Mouse (Mus musculus): ENCODE measurements around the gene Pheta1. TPM values are rescaled to one million over a fixed set of nuclear protein-coding genes. Genes with fewer than 3 reads are reported as not detected.

Pheta1 gene
- polyA plus RNA-seq, 1 experiment: 9.9 TPM

- Histone ChIP-seq H3K4me1 (ENCODE audit: control insufficient read depth, insufficient read depth, low read length) (no peaks in the 10 kb centered on the region), H3K27me3 (ENCODE audit: control insufficient read depth, insufficient read depth, low read length) (no peaks in the 10 kb centered on the region), H3K27ac (ENCODE audit: control insufficient read depth, insufficient read depth, low read depth, low read length) (no peak overlapping the region), H3K4me3 (ENCODE audit: control insufficient read depth, low read depth, low read length) (no peak overlapping the region), H3K36me3 (ENCODE audit: control insufficient read depth, insufficient read depth, low read length) (no peaks in the 10 kb centered on the region; the same call in 1 of the 2 replicates)
- no peak for TF ChIP-seq CTCF (IDR thresholded peaks at IDR 0.05; ENCODE audit: control insufficient read depth, insufficient read depth, insufficient replicate concordance, low read depth, low read length)
Measured at GRCm38 (mm10) chr5:121813744-121814143, 35.0 kb upstream of the Pheta1 start.

DNA sequence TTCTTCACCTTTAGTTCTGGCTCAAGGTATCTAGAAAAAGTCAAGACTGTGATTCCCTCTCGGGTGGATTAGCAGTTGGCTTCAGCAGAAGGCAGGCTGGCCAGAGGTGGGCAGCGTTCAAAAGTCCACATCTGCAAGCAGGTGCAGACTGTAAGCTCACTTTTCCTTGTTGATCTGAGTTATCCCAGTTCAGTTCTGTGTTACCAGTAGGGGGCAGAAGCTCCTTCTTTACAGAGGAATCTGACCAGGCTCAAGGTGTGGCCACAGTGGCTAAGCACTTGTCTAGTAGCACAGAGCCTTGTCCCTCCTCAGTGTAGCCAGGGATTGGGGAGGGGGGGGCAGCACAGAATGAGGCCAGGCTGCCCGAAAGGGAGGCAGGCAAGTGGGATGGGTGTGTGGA, 33.7 kb upstream of the Pheta1 start:
- H3K27me3 ChIP-seq (ENCODE audit: control insufficient read depth, insufficient read depth, low read length): no peaks in the 10 kb centered on the region
- no peaks in the 10 kb centered on the region for H3K4me1 ChIP-seq (ENCODE audit: control insufficient read depth, insufficient read depth, low read length)
- no peak overlapping the region for H3K4me3 ChIP-seq (ENCODE audit: control insufficient read depth, low read depth, low read length)
- TF ChIP-seq CTCF (IDR thresholded peaks at IDR 0.05; ENCODE audit: control insufficient read depth, insufficient read depth, insufficient replicate concordance, low read depth, low read length): no peak
- H3K36me3 ChIP-seq (ENCODE audit: control insufficient read depth, insufficient read depth, low read length): no peaks in the 10 kb centered on the region; the same call in 1 of the 2 replicates
- H3K27ac ChIP-seq (ENCODE audit: control insufficient read depth, insufficient read depth, low read depth, low read length): no peak overlapping the region

GRCm38 (mm10) chr5:121815867-121816380, 32.9 kb upstream of the Pheta1 start:
- H3K4me1 ChIP-seq (ENCODE audit: control insufficient read depth, insufficient read depth, low read length): no peaks in the 10 kb centered on the region
- no peak overlapping the region for H3K27ac ChIP-seq (ENCODE audit: control insufficient read depth, insufficient read depth, low read depth, low read length)
- no peaks in the 10 kb centered on the region; the same call in 1 of the 2 replicates for H3K36me3 ChIP-seq (ENCODE audit: control insufficient read depth, insufficient read depth, low read length)
- TF ChIP-seq POLR2A (IDR thresholded peaks at IDR 0.05; ENCODE audit: control insufficient read depth, low read depth, low read length) (no peak), CTCF (IDR thresholded peaks at IDR 0.05; ENCODE audit: control insufficient read depth, insufficient read depth, insufficient replicate concordance, low read depth, low read length) (no peak)
- H3K4me3 ChIP-seq (ENCODE audit: control insufficient read depth, low read depth, low read length): no peak overlapping the region
- H3K27me3 ChIP-seq (ENCODE audit: control insufficient read depth, insufficient read depth, low read length): no peaks in the 10 kb centered on the region

DNA sequence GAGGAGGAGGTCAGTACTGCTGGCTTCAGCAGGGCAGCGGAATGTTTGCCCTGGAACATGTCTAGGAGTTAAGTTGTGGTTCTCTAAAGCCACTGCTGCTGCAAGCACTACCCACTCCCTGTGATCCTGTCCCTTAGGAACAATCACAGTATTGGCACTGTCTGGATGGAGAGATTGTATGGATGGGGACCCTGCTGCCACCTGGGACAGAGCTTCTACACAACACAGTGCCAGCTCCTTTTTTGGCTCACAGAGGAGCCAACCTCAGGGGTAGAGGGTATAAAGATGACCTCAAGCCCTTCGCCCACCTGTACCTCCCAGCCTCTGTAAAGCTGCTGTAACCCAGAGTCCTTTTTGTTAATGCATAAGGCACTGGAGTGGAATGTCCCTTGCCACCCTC, 32.2 kb upstream of the Pheta1 start:
- TF ChIP-seq CTCF (IDR thresholded peaks at IDR 0.05; ENCODE audit: control insufficient read depth, insufficient read depth, insufficient replicate concordance, low read depth, low read length): no peak
- no peak for TF ChIP-seq POLR2A (IDR thresholded peaks at IDR 0.05; ENCODE audit: control insufficient read depth, low read depth, low read length)
- no peaks in the 10 kb centered on the region for H3K4me1 ChIP-seq (ENCODE audit: control insufficient read depth, insufficient read depth, low read length)
- no peak overlapping the region for H3K4me3 ChIP-seq (ENCODE audit: control insufficient read depth, low read depth, low read length)
- no peaks in the 10 kb centered on the region; the same call in 1 of the 2 replicates for H3K36me3 ChIP-seq (ENCODE audit: control insufficient read depth, insufficient read depth, low read length)
- no peak overlapping the region for H3K27ac ChIP-seq (ENCODE audit: control insufficient read depth, insufficient read depth, low read depth, low read length)
- no peaks in the 10 kb centered on the region for H3K27me3 ChIP-seq (ENCODE audit: control insufficient read depth, insufficient read depth, low read length)

GRCm38 (mm10) chr5:121817551-121817950, 31.2 kb upstream of the Pheta1 start:
- Histone ChIP-seq H3K4me3 (ENCODE audit: control insufficient read depth, low read depth, low read length) (no peak overlapping the region), H3K4me1 (ENCODE audit: control insufficient read depth, insufficient read depth, low read length) (no peaks in the 10 kb centered on the region), H3K27me3 (ENCODE audit: control insufficient read depth, insufficient read depth, low read length) (no peaks in the 10 kb centered on the region), H3K27ac (ENCODE audit: control insufficient read depth, insufficient read depth, low read depth, low read length) (no peak overlapping the region), H3K36me3 (ENCODE audit: control insufficient read depth, insufficient read depth, low read length) (no peaks in the 10 kb centered on the region; the same call in 1 of the 2 replicates)
- TF ChIP-seq CTCF (IDR thresholded peaks at IDR 0.05; ENCODE audit: control insufficient read depth, insufficient read depth, insufficient replicate concordance, low read depth, low read length): no peak
- TF ChIP-seq POLR2A (IDR thresholded peaks at IDR 0.05; ENCODE audit: control insufficient read depth, low read depth, low read length): no peak

GRCm38 (mm10) chr5:121818401-121818800, 30.4 kb upstream of the Pheta1 start:
- Histone ChIP-seq H3K4me3 (ENCODE audit: control insufficient read depth, low read depth, low read length) (no peak overlapping the region), H3K4me1 (ENCODE audit: control insufficient read depth, insufficient read depth, low read length) (no peaks in the 10 kb centered on the region), H3K27ac (ENCODE audit: control insufficient read depth, insufficient read depth, low read depth, low read length) (no peak overlapping the region), H3K27me3 (ENCODE audit: control insufficient read depth, insufficient read depth, low read length) (no peaks in the 10 kb centered on the region), H3K36me3 (ENCODE audit: control insufficient read depth, insufficient read depth, low read length) (no peaks in the 10 kb centered on the region)
- TF ChIP-seq POLR2A (IDR thresholded peaks at IDR 0.05; ENCODE audit: control insufficient read depth, low read depth, low read length) (peak; percentile 15; the same call in 1 of the 2 replicates), CTCF (IDR thresholded peaks at IDR 0.05; ENCODE audit: control insufficient read depth, insufficient read depth, insufficient replicate concordance, low read depth, low read length) (no peak)

GRCm38 (mm10) chr5:121818862-121819261, 29.9 kb upstream of the Pheta1 start:
- Histone ChIP-seq H3K36me3 (ENCODE audit: control insufficient read depth, insufficient read depth, low read length) (no peaks in the 10 kb centered on the region), H3K4me1 (ENCODE audit: control insufficient read depth, insufficient read depth, low read length) (no peaks in the 10 kb centered on the region), H3K27ac (ENCODE audit: control insufficient read depth, insufficient read depth, low read depth, low read length) (no peak overlapping the region), H3K4me3 (ENCODE audit: control insufficient read depth, low read depth, low read length) (no peak overlapping the region), H3K27me3 (ENCODE audit: control insufficient read depth, insufficient read depth, low read length) (no peaks in the 10 kb centered on the region)
- TF ChIP-seq CTCF (IDR thresholded peaks at IDR 0.05; ENCODE audit: control insufficient read depth, insufficient read depth, insufficient replicate concordance, low read depth, low read length) (no peak), POLR2A (IDR thresholded peaks at IDR 0.05; ENCODE audit: control insufficient read depth, low read depth, low read length) (no peak)

DNA sequence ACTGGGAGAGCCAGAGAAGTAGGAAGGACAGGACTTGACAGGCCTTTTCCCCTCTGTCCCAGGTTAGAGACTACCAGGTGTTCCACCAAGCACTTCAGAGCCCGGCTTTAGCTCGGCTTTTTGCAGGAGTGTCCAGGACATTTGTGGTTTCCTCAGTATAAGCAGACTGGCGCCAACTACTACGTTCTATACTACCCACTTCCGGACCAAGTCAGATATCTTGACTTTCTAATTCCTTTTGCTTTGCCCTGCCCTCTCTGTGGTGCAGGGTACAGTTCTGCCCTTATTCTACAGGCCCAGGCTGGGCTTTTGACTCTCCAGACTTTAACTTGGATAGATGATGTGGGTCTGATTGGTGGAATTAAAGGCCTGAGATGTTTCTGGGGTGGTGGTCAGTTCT, 29.2 kb upstream of the Pheta1 start:
- TF ChIP-seq POLR2A (IDR thresholded peaks at IDR 0.05; ENCODE audit: control insufficient read depth, low read depth, low read length): no peak
- no peak overlapping the region for H3K27ac ChIP-seq (ENCODE audit: control insufficient read depth, insufficient read depth, low read depth, low read length)
- H3K27me3 ChIP-seq (ENCODE audit: control insufficient read depth, insufficient read depth, low read length): no peaks in the 10 kb centered on the region
- no peaks in the 10 kb centered on the region for H3K4me1 ChIP-seq (ENCODE audit: control insufficient read depth, insufficient read depth, low read length)
- H3K4me3 ChIP-seq (ENCODE audit: control insufficient read depth, low read depth, low read length): no peak overlapping the region
- H3K36me3 ChIP-seq (ENCODE audit: control insufficient read depth, insufficient read depth, low read length): no peaks in the 10 kb centered on the region
